Mouse (Mus musculus) lung, embryonic 15.5 days (tissue): ENCODE data around the gene Rad23b. TPM values are rescaled to one million over a fixed set of nuclear protein-coding genes. Genes with fewer than 3 reads are reported as not detected.
"Not testable (repeated sequence)": the region's sequence is repeated elsewhere in the genome, so short reads cannot be mapped to it uniquely, and the experiment has no call there.

Source experiments
- ATAC-seq: fragments of 200-750 bp; cut with Nextera tagmentation; 2 replicates; pipeline ENCODE4 v1.8.0; 2017; ENCODE audit warnings: moderate number of reproducible peaks, borderline replicate concordance; ENCODE audit not compliant: low FRiP score, low TSS enrichment; ENCODE audit errors: extremely low read depth
- H3K27ac ChIP-seq: fragments of 300-500 bp; sonication (generic); 2 replicates; pipeline ENCODE4 v1.5.1; 2015; ENCODE audit warnings: moderate library complexity, mild to moderate bottlenecking, inconsistent platforms
- H3K27me3 ChIP-seq: fragments of 300-500 bp; sonication (generic); 2 replicates; pipeline ENCODE4 v1.6.1; 2015; ENCODE audit warnings: inconsistent platforms
- H3K36me3 ChIP-seq: fragments of 300-500 bp; sonication (generic); 2 replicates; pipeline ENCODE4 v1.6.1; 2015; ENCODE audit warnings: inconsistent platforms
- H3K4me1 ChIP-seq: fragments of 300-500 bp; sonication (generic); 2 replicates; pipeline ENCODE4 v1.6.1; 2015; ENCODE audit warnings: inconsistent platforms
- H3K4me2 ChIP-seq: fragments of 300-500 bp; sonication (generic); 2 replicates; pipeline ENCODE4 v1.6.1; 2015; ENCODE audit warnings: inconsistent platforms, mild to moderate bottlenecking, moderate library complexity
- H3K4me3 ChIP-seq: fragments of 300-500 bp; sonication (generic); 2 replicates; pipeline ENCODE4 v1.5.1; 2015; ENCODE audit warnings: mild to moderate bottlenecking, inconsistent platforms
- H3K9ac ChIP-seq: fragments of 300-500 bp; sonication (generic); 2 replicates; pipeline ENCODE4 v1.6.1; 2015; ENCODE audit warnings: inconsistent platforms
- H3K9me3 ChIP-seq: fragments of 300-500 bp; sonication (generic); 2 replicates; pipeline ENCODE4 v1.6.1; 2016; ENCODE audit warnings: inconsistent platforms
- WGBS: fragments of 180-500 bp; shearing (Covaris S2); methylation state at CpG from one replicate; pipeline ENCODE4 v1.1.7; 2015; 5-methylcytosine and 5-hydroxymethylcytosine counted together
- polyA plus RNA-seq: library from polyadenylated mRNA; unstranded; fragments of >200 nt; fragmentation: Nextera tagmentation; extraction: Ambion mirVana; gene quantifications from 2 replicates; pipeline ENCODE4 v1.2.1, GENCODE M21; 2015

The Rad23b gene
- 74.7 and 76.9 TPM in 2 replicates for polyA plus RNA-seq

GRCm38 (mm10) chr4:55349452-55350218, at the start of gene Rad23b:
Gene Rad23b, plus strand, starts transcription at chr4:55350043.
- peak within 1 kb of the TSS; percentile 87 for H3K27ac ChIP-seq
- H3K9ac ChIP-seq = peak within 1 kb of the TSS; percentile 96
- peak within 1 kb of the TSS; percentile 75 for H3K4me2 ChIP-seq
- peak within 1 kb of the TSS; percentile 98 for H3K4me3 ChIP-seq
- peaks cover 34% of the 10 kb centered on the region for H3K4me1 ChIP-seq
- H3K27me3 ChIP-seq = no peaks in the 10 kb centered on the region
- H3K36me3 ChIP-seq = no peaks in the 10 kb centered on the region
- H3K9me3 ChIP-seq = no peaks in the 10 kb centered on the region
- under 1% methylated on average over 77 of the region's 77 CpGs for WGBS
- ATAC-seq = peak; percentile 96

GRCm38 (mm10) chr4:55304121-55304520, 45.7 kb upstream of the Rad23b start:
- no peak for ATAC-seq
- Histone ChIP-seq H3K4me3 (no peak overlapping the region), H3K36me3 (no peaks in the 10 kb centered on the region), H3K4me1 (no peaks in the 10 kb centered on the region), H3K27ac (no peak overlapping the region), H3K4me2 (no peak overlapping the region), H3K9me3 (no peaks in the 10 kb centered on the region), H3K9ac (no peak overlapping the region), H3K27me3 (no peaks in the 10 kb centered on the region)
- 67% methylated on average over 5 of the region's 5 CpGs for WGBS

- ATAC-seq = no peak
Measured at GRCm38 (mm10) chr4:55306636-55307035, 43.2 kb upstream of the Rad23b start.

GRCm38 (mm10) chr4:55316726-55317125, 33.1 kb upstream of the Rad23b start:
- Histone ChIP-seq H3K4me1 (no peaks in the 10 kb centered on the region), H3K27me3 (no peaks in the 10 kb centered on the region), H3K4me3 (no peak overlapping the region), H3K9ac (no peak overlapping the region), H3K9me3 (no peaks in the 10 kb centered on the region), H3K4me2 (no peak overlapping the region), H3K36me3 (no peaks in the 10 kb centered on the region), H3K27ac (no peak overlapping the region)
- no peak for ATAC-seq
- WGBS = 39% methylated on average over 4 of the region's 4 CpGs

More at GRCm38 (mm10) chr4:55306636-55307035, 43.2 kb upstream of the Rad23b start:
- Histone ChIP-seq H3K4me1 (no peaks in the 10 kb centered on the region), H3K36me3 (no peaks in the 10 kb centered on the region), H3K4me3 (no peak overlapping the region), H3K4me2 (no peak overlapping the region), H3K9ac (no peak overlapping the region), H3K9me3 (no peaks in the 10 kb centered on the region), H3K27me3 (no peaks in the 10 kb centered on the region), H3K27ac (no peak overlapping the region)
- WGBS = 80% methylated on average over 3 of the region's 4 CpGs

GRCm38 (mm10) chr4:55318350-55318749, 31.5 kb upstream of the Rad23b start:
- H3K4me2 ChIP-seq, H3K9me3 ChIP-seq, H3K4me1 ChIP-seq, H3K27me3 ChIP-seq, H3K36me3 ChIP-seq, H3K27ac ChIP-seq, H3K9ac ChIP-seq, ATAC-seq, H3K4me3 ChIP-seq: not testable (repeated sequence)
- 94% methylated on average over 9 of the region's 9 CpGs for WGBS

GRCm38 (mm10) chr4:55325786-55326518, 23.9 kb upstream of the Rad23b start:
- no peaks in the 10 kb centered on the region for H3K36me3 ChIP-seq
- no peak overlapping the region for H3K4me3 ChIP-seq
- no peak overlapping the region for H3K9ac ChIP-seq
- H3K9me3 ChIP-seq = no peaks in the 10 kb centered on the region
- 38% methylated on average over 4 of the region's 4 CpGs for WGBS
- 0 out of 2 replicates have a peak, but pooled peaks cover 3% of the 10 kb centered on the region for H3K4me1 ChIP-seq
- H3K4me2 ChIP-seq = no peak overlapping the region
- ATAC-seq = no peak
- no peak overlapping the region for H3K27ac ChIP-seq
- no peaks in the 10 kb centered on the region for H3K27me3 ChIP-seq

- Histone ChIP-seq H3K4me1 (peaks cover 8% of the 10 kb centered on the region; the same call in 1 of the 2 replicates), H3K27ac (no peak overlapping the region), H3K9me3 (no peaks in the 10 kb centered on the region), H3K4me2 (no peak overlapping the region), H3K36me3 (no peaks in the 10 kb centered on the region), H3K9ac (no peak overlapping the region), H3K27me3 (no peaks in the 10 kb centered on the region), H3K4me3 (no peak overlapping the region)
- WGBS = 62% methylated on average over 4 of the region's 4 CpGs
- ATAC-seq = no peak
Measured at GRCm38 (mm10) chr4:55327508-55327907, 22.3 kb upstream of the Rad23b start.

- ATAC-seq = no peak
- Histone ChIP-seq H3K9ac (no peak overlapping the region), H3K4me3 (no peak overlapping the region), H3K27ac (no peak overlapping the region), H3K4me1 (peaks cover 8% of the 10 kb centered on the region; the same call in 1 of the 2 replicates), H3K4me2 (no peak overlapping the region), H3K9me3 (no peaks in the 10 kb centered on the region), H3K27me3 (no peaks in the 10 kb centered on the region), H3K36me3 (no peaks in the 10 kb centered on the region)
- 87% methylated on average over 11 of the region's 11 CpGs for WGBS
Measured at GRCm38 (mm10) chr4:55328471-55328870, 21.4 kb upstream of the Rad23b start.

GRCm38 (mm10) chr4:55328928-55329327, 20.9 kb upstream of the Rad23b start:
- WGBS = 90% methylated on average over 6 of the region's 7 CpGs
- H3K9me3 ChIP-seq, H3K4me1 ChIP-seq, H3K36me3 ChIP-seq, H3K9ac ChIP-seq, H3K27ac ChIP-seq, ATAC-seq, H3K4me2 ChIP-seq, H3K4me3 ChIP-seq, H3K27me3 ChIP-seq: not testable (repeated sequence)

GRCm38 (mm10) chr4:55329621-55330346, 20.1 kb upstream of the Rad23b start:
- H3K27me3 ChIP-seq = no peaks in the 10 kb centered on the region; the same call in 1 of the 2 replicates
- H3K4me2 ChIP-seq = no peak overlapping the region
- 47% methylated on average over 8 of the region's 8 CpGs for WGBS
- H3K36me3 ChIP-seq = no peaks in the 10 kb centered on the region
- ATAC-seq = peak; percentile 69; the same call in 1 of the 2 replicates
- no peak overlapping the region for H3K27ac ChIP-seq
- H3K4me1 ChIP-seq = peaks cover 8% of the 10 kb centered on the region; the same call in 1 of the 2 replicates
- no peaks in the 10 kb centered on the region for H3K9me3 ChIP-seq
- H3K4me3 ChIP-seq = no peak overlapping the region
- no peak overlapping the region for H3K9ac ChIP-seq

- ATAC-seq = no peak
Measured at GRCm38 (mm10) chr4:55335030-55335770, 14.6 kb upstream of the Rad23b start.

More at GRCm38 (mm10) chr4:55335030-55335770, 14.6 kb upstream of the Rad23b start:
- peaks cover 10% of the 10 kb centered on the region; the same call in 1 of the 2 replicates for H3K4me1 ChIP-seq
- H3K4me2 ChIP-seq = no peak overlapping the region
- H3K27me3 ChIP-seq = no peaks in the 10 kb centered on the region; the same call in 1 of the 2 replicates
- no peak overlapping the region for H3K4me3 ChIP-seq
- H3K27ac ChIP-seq = no peak overlapping the region
- H3K9me3 ChIP-seq = no peaks in the 10 kb centered on the region
- no peaks in the 10 kb centered on the region for H3K36me3 ChIP-seq
- WGBS = 65% methylated on average over 5 of the region's 5 CpGs
- H3K9ac ChIP-seq = no peak overlapping the region
